Mouse (Mus musculus) heart, embryonic 12.5 days (tissue): ENCODE results near the gene Gm10645. TPM values are rescaled to one million over a fixed set of nuclear protein-coding genes. Genes with fewer than 3 reads are reported as not detected.

Source experiments
- ATAC-seq: fragments of 200-750 bp; cut with Nextera tagmentation; 2 replicates; pipeline ENCODE4 v1.8.0; 2017; ENCODE audit warnings: moderate TSS enrichment, moderate library complexity; ENCODE audit not compliant: insufficient number of reproducible peaks, low FRiP score
- H3K27ac ChIP-seq: fragments of 300-500 bp; sonication (generic); 2 replicates; pipeline ENCODE4 v1.5.1; 2016; ENCODE audit warnings: mild to moderate bottlenecking, moderate library complexity; ENCODE audit not compliant: poor library complexity, severe bottlenecking
- H3K27me3 ChIP-seq: fragments of 300-500 bp; sonication (generic); replicated peaks from 2 replicates; pipeline ENCODE4 v1.6.1; 2016; ENCODE audit warnings: mild to moderate bottlenecking, moderate library complexity
- H3K36me3 ChIP-seq: fragments of 300-500 bp; sonication (generic); 2 replicates; pipeline ENCODE4 v1.6.1; 2016; ENCODE audit warnings: mild to moderate bottlenecking, moderate library complexity
- H3K4me1 ChIP-seq: fragments of 300-500 bp; sonication (generic); replicated peaks from 2 replicates; pipeline ENCODE4 v1.6.1; 2016; ENCODE audit warnings: mild to moderate bottlenecking
- H3K4me2 ChIP-seq: fragments of 300-500 bp; sonication (generic); 2 replicates; pipeline ENCODE4 v1.6.1; 2016; ENCODE audit warnings: mild to moderate bottlenecking, moderate library complexity
- H3K4me3 ChIP-seq: fragments of 300-500 bp; sonication (generic); 2 replicates; pipeline ENCODE4 v1.5.1; 2016; ENCODE audit warnings: mild to moderate bottlenecking
- H3K9ac ChIP-seq: fragments of 300-500 bp; sonication (generic); 2 replicates; pipeline ENCODE4 v1.6.1; 2016; ENCODE audit warnings: mild to moderate bottlenecking, moderate library complexity
- H3K9me3 ChIP-seq: fragments of 300-500 bp; sonication (generic); replicated peaks from 2 replicates; pipeline ENCODE4 v1.6.1; 2016; ENCODE audit warnings: mild to moderate bottlenecking, moderate library complexity
- WGBS: fragments of 180-500 bp; shearing (Covaris S2); methylation state at CpG from one replicate; pipeline ENCODE4 v1.1.7; 2016; 5-methylcytosine and 5-hydroxymethylcytosine counted together
- polyA plus RNA-seq: library from polyadenylated mRNA; unstranded; fragments of >200 nt; fragmentation: Nextera tagmentation; extraction: Ambion mirVana; gene quantifications from 2 replicates; pipeline ENCODE4 v1.2.1, GENCODE M21; 2016

Gm10645 gene
- polyA plus RNA-seq, 1 experiment from 2014 or later: 1.1 TPM

DNA sequence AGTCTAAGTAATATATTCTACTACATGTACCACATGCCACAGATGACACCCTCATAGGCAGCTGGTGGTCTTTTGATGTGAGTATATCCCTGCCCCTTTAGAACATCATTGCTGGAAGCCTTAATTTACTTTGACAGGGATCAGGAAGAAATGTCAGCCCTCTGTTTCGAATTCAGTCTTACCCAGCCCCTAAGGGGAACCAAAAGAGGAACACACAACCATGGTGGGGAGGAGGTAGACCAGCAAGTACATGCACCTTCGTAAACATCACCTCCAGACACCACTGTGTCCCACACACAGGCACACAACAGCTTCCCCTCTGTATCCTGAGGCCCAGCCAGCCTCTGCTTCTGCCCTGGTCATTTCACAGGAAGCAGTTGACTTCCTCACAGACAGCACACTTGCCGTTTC is 25.3 kb downstream of the Gm10645 start:
- Histone ChIP-seq H3K9ac (no peak overlapping the region), H3K4me1 (peaks cover 3% of the 10 kb centered on the region), H3K9me3 (no peaks in the 10 kb centered on the region), H3K27ac (no peak overlapping the region), H3K27me3 (no peaks in the 10 kb centered on the region), H3K4me2 (no peak overlapping the region), H3K36me3 (no peaks in the 10 kb centered on the region), H3K4me3 (no peak overlapping the region)
- 46% methylated on average over 3 of the region's 3 CpGs for WGBS
- ATAC-seq: no peak

DNA sequence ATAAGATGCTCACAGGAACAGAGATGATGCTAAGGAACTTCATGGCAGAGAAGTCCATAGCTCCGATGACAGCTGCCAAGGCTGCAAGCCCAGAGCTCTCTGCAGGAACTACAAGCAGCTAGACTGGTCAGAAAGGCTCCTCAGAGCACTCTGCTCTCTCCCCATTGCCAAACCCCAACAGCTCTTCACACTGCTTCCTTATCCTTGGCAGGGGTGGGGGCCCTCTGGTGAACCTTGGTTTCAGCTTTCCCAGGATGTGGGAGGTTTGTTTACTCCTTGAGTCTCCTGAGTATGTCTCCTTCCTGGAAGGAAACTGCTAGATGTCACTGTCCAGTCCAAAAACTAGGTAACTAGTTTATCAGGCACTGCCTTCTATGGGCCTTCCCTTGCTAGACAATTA is 25.9 kb downstream of the Gm10645 start:
- H3K36me3 ChIP-seq: no peaks in the 10 kb centered on the region
- H3K4me1 ChIP-seq: peaks cover 9% of the 10 kb centered on the region
- H3K27ac ChIP-seq: no peak overlapping the region
- H3K4me2 ChIP-seq: no peak overlapping the region
- H3K9me3 ChIP-seq: no peaks in the 10 kb centered on the region
- H3K27me3 ChIP-seq: no peaks in the 10 kb centered on the region
- ATAC-seq: no peak
- H3K4me3 ChIP-seq: no peak overlapping the region
- WGBS: 61% methylated on average over 1 of the region's 1 CpGs
- H3K9ac ChIP-seq: no peak overlapping the region

- H3K4me3 ChIP-seq: no peak overlapping the region
- peaks cover 11% of the 10 kb centered on the region for H3K4me1 ChIP-seq
- H3K4me2 ChIP-seq: no peak overlapping the region
- ATAC-seq: no peak
- no peaks in the 10 kb centered on the region for H3K27me3 ChIP-seq
- H3K27ac ChIP-seq: no peak overlapping the region
- no peaks in the 10 kb centered on the region for H3K36me3 ChIP-seq
- WGBS: 46% methylated on average over 2 of the region's 2 CpGs
- H3K9me3 ChIP-seq: no peaks in the 10 kb centered on the region
- H3K9ac ChIP-seq: no peak overlapping the region
Measured at GRCm38 (mm10) chr8:83135086-83135485, 30.9 kb downstream of the Gm10645 start.

Other genes with a start within 250 kb of the Gm10645 start
- gene Tbc1d9, start 818 bp downstream of the Gm10645 start, polyA plus RNA-seq: 1.3 and 1.4 TPM in 2 replicates
- gene Ucp1, start 124.2 kb upstream of the Gm10645 start, polyA plus RNA-seq: not detected in 2 replicates
- gene Elmod2, start 166.3 kb upstream of the Gm10645 start, polyA plus RNA-seq: 14.8 and 16.1 TPM in 2 replicates
- not detected in 2 replicates for gene Mgat4d, start 182.3 kb upstream of the Gm10645 start, polyA plus RNA-seq
- 0.14 TPM in 1 of 2 replicates, not detected in the other for gene Clgn, start 223.7 kb upstream of the Gm10645 start, polyA plus RNA-seq